Mouse (Mus musculus) stomach, embryonic 15.5 days (tissue): ENCODE results near the gene Rarg. TPM values are rescaled to one million over a fixed set of nuclear protein-coding genes. Genes with fewer than 3 reads are reported as not detected.
A peak's percentile ranks its signal among the peaks of the same experiment; 100 is the strongest.

Source experiments
- ATAC-seq: fragments of 200-750 bp; cut with Nextera tagmentation; 2 replicates; pipeline ENCODE4 v1.8.0; 2017; ENCODE audit warnings: low read depth, moderate number of reproducible peaks, moderate TSS enrichment; ENCODE audit not compliant: insufficient read depth, low FRiP score
- H3K27ac ChIP-seq: fragments of 300-500 bp; sonication (generic); 2 replicates; pipeline ENCODE4 v1.5.1; 2015; ENCODE audit warnings: mild to moderate bottlenecking, inconsistent platforms
- H3K27me3 ChIP-seq: fragments of 300-500 bp; sonication (generic); replicated peaks from 2 replicates; pipeline ENCODE4 v1.6.1; 2015; ENCODE audit warnings: inconsistent platforms
- H3K36me3 ChIP-seq: fragments of 300-500 bp; sonication (generic); 2 replicates; pipeline ENCODE4 v1.6.1; 2015; ENCODE audit warnings: inconsistent platforms
- H3K4me1 ChIP-seq: fragments of 300-500 bp; sonication (generic); 2 replicates; pipeline ENCODE4 v1.6.1; 2015; ENCODE audit warnings: inconsistent platforms
- H3K4me2 ChIP-seq: fragments of 300-500 bp; sonication (generic); 2 replicates; pipeline ENCODE4 v1.6.1; 2015; ENCODE audit warnings: mild to moderate bottlenecking, inconsistent platforms
- H3K4me3 ChIP-seq: fragments of 300-500 bp; sonication (generic); replicated peaks from 2 replicates; pipeline ENCODE4 v1.5.1; 2015; ENCODE audit warnings: inconsistent platforms
- H3K9ac ChIP-seq: fragments of 300-500 bp; sonication (generic); 2 replicates; pipeline ENCODE4 v1.6.1; 2015; ENCODE audit warnings: inconsistent platforms
- H3K9me3 ChIP-seq: fragments of 300-500 bp; sonication (generic); 2 replicates; pipeline ENCODE4 v1.6.1; 2016; ENCODE audit warnings: inconsistent platforms
- WGBS: fragments of 180-500 bp; shearing (Covaris S2); methylation state at CpG from one replicate; pipeline ENCODE4 v1.1.7; 2015; 5-methylcytosine and 5-hydroxymethylcytosine counted together
- polyA plus RNA-seq: library from polyadenylated mRNA; unstranded; fragments of >200 nt; fragmentation: Nextera tagmentation; extraction: Ambion mirVana; gene quantifications from 2 replicates; pipeline ENCODE4 v1.2.1, GENCODE M21; 2015

Gene Rarg
- polyA plus RNA-seq, 1 experiment from 2014 or later = 33.8 TPM

GRCm38 (mm10) chr15:102210816-102211215, 46.5 kb downstream of the Rarg start:
- Histone ChIP-seq H3K4me2 (no peak overlapping the region), H3K36me3 (peaks cover 69% of the 10 kb centered on the region), H3K4me1 (peaks cover 11% of the 10 kb centered on the region), H3K4me3 (no peak overlapping the region), H3K27me3 (no peaks in the 10 kb centered on the region), H3K27ac (no peak overlapping the region), H3K9ac (no peak overlapping the region), H3K9me3 (no peaks in the 10 kb centered on the region)
- WGBS = 90% methylated on average over 4 of the region's 4 CpGs
- ATAC-seq = 0 out of 2 replicates have a peak, but pooled peaks have one; percentile 11

GRCm38 (mm10) chr15:102209114-102209513, 48.2 kb downstream of the Rarg start:
- Histone ChIP-seq H3K4me1 (peaks cover 25% of the 10 kb centered on the region), H3K9ac (no peak overlapping the region), H3K4me3 (no peak overlapping the region), H3K4me2 (no peak overlapping the region), H3K27ac (no peak overlapping the region), H3K36me3 (peaks cover 68% of the 10 kb centered on the region), H3K9me3 (no peaks in the 10 kb centered on the region), H3K27me3 (no peaks in the 10 kb centered on the region)
- no peak for ATAC-seq
- 92% methylated on average over 8 of the region's 8 CpGs for WGBS

- no peak overlapping the region for H3K9ac ChIP-seq
These were observed 49.2 kb downstream of the Rarg start for GRCm38 (mm10) chr15:102208092-102208561.

GRCm38 (mm10) chr15:102207351-102207750, 50.0 kb downstream of the Rarg start:
- H3K9ac ChIP-seq = no peak overlapping the region
- H3K36me3 ChIP-seq = peaks cover 50% of the 10 kb centered on the region
- no peak overlapping the region for H3K4me3 ChIP-seq
- no peak overlapping the region for H3K4me2 ChIP-seq
- no peak for ATAC-seq
- H3K4me1 ChIP-seq = peaks cover 30% of the 10 kb centered on the region
- 0 out of 2 replicates have a peak overlapping the region, but pooled peaks have one; percentile 17 for H3K27ac ChIP-seq
- 76% methylated on average over 3 of the region's 3 CpGs for WGBS
- H3K27me3 ChIP-seq = no peaks in the 10 kb centered on the region
- no peaks in the 10 kb centered on the region for H3K9me3 ChIP-seq

More at GRCm38 (mm10) chr15:102208092-102208561, 49.2 kb downstream of the Rarg start:
- H3K9me3 ChIP-seq = no peaks in the 10 kb centered on the region
- 66% methylated on average over 9 of the region's 9 CpGs for WGBS
- no peaks in the 10 kb centered on the region for H3K27me3 ChIP-seq
- H3K4me3 ChIP-seq = no peak overlapping the region
- peaks cover 25% of the 10 kb centered on the region for H3K4me1 ChIP-seq
- H3K27ac ChIP-seq = no peak overlapping the region
- H3K4me2 ChIP-seq = no peak overlapping the region
- peaks cover 58% of the 10 kb centered on the region for H3K36me3 ChIP-seq
- no peak for ATAC-seq

GRCm38 (mm10) chr15:102205779-102206178, 51.5 kb downstream of the Rarg start:
- Histone ChIP-seq H3K27me3 (no peaks in the 10 kb centered on the region), H3K27ac (peak overlapping the region; percentile 40; the same call in 1 of the 2 replicates), H3K4me3 (peak overlapping the region; percentile 68; the same call in 1 of the 2 replicates), H3K36me3 (peaks cover 44% of the 10 kb centered on the region), H3K9ac (0 out of 2 replicates have a peak overlapping the region, but pooled peaks have one; percentile 4), H3K4me1 (peaks cover 32% of the 10 kb centered on the region), H3K4me2 (peak overlapping the region; percentile 60), H3K9me3 (no peaks in the 10 kb centered on the region)
- ATAC-seq = no peak
- WGBS = 30% methylated on average over 8 of the region's 8 CpGs

- H3K27me3 ChIP-seq = no peaks in the 10 kb centered on the region
- WGBS = 49% methylated on average over 19 of the region's 19 CpGs
- H3K4me2 ChIP-seq = peak within 1 kb of the TSS; percentile 60
- no peak for ATAC-seq
- H3K36me3 ChIP-seq = peaks cover 35% of the 10 kb centered on the region
- H3K4me1 ChIP-seq = peaks cover 32% of the 10 kb centered on the region
- no peaks in the 10 kb centered on the region for H3K9me3 ChIP-seq
- H3K27ac ChIP-seq = peak within 1 kb of the TSS; percentile 98
- H3K4me3 ChIP-seq = peak within 1 kb of the TSS; percentile 68
- H3K9ac ChIP-seq = peak within 1 kb of the TSS; percentile 83
These were observed 52.4 kb downstream of the Rarg start, which contains the start of gene Csad for GRCm38 (mm10) chr15:102204674-102205505. TSS of gene Csad (minus strand) at chr15:102204724.

- Histone ChIP-seq H3K9ac (peak overlapping the region; percentile 83), H3K4me1 (peaks cover 32% of the 10 kb centered on the region), H3K27ac (peak overlapping the region; percentile 98), H3K27me3 (no peaks in the 10 kb centered on the region), H3K4me3 (peak overlapping the region; percentile 68), H3K9me3 (no peaks in the 10 kb centered on the region), H3K36me3 (peaks cover 27% of the 10 kb centered on the region), H3K4me2 (peak overlapping the region; percentile 60)
- peak; percentile 41 for ATAC-seq
- WGBS = under 1% methylated on average over 34 of the region's 72 CpGs
These were observed 53.4 kb downstream of the Rarg start for GRCm38 (mm10) chr15:102203835-102204381.

- peak; percentile 97 for ATAC-seq
- Histone ChIP-seq H3K4me1 (peaks cover 32% of the 10 kb centered on the region), H3K27ac (peak within 1 kb of the TSS; percentile 98), H3K9ac (peak within 1 kb of the TSS; percentile 83), H3K36me3 (peaks cover 20% of the 10 kb centered on the region), H3K27me3 (no peaks in the 10 kb centered on the region), H3K4me3 (peak within 1 kb of the TSS; percentile 68), H3K4me2 (peak within 1 kb of the TSS; percentile 60), H3K9me3 (no peaks in the 10 kb centered on the region)
- under 1% methylated on average over 61 of the region's 68 CpGs for WGBS
These were observed 54.1 kb downstream of the Rarg start, which contains the start of gene Zfp740 for GRCm38 (mm10) chr15:102202971-102203834. TSS of gene Zfp740 (plus strand) at chr15:102203249.

GRCm38 (mm10) chr15:102198841-102199240, 58.5 kb downstream of the Rarg start:
- Histone ChIP-seq H3K27ac (no peak overlapping the region), H3K4me2 (no peak overlapping the region), H3K36me3 (no peaks in the 10 kb centered on the region), H3K4me1 (peaks cover 7% of the 10 kb centered on the region), H3K27me3 (no peaks in the 10 kb centered on the region), H3K9me3 (no peaks in the 10 kb centered on the region), H3K9ac (no peak overlapping the region), H3K4me3 (no peak overlapping the region)
- 65% methylated on average over 4 of the region's 4 CpGs for WGBS
- ATAC-seq = no peak

- H3K4me2 ChIP-seq = no peak overlapping the region
- H3K27me3 ChIP-seq = no peaks in the 10 kb centered on the region
- no peak for ATAC-seq
- no peak overlapping the region for H3K9ac ChIP-seq
- no peak overlapping the region for H3K4me3 ChIP-seq
- WGBS = 59% methylated on average over 4 of the region's 4 CpGs
- no peaks in the 10 kb centered on the region for H3K36me3 ChIP-seq
- no peaks in the 10 kb centered on the region for H3K9me3 ChIP-seq
- H3K4me1 ChIP-seq = peaks cover 9% of the 10 kb centered on the region; the same call in 1 of the 2 replicates
- no peak overlapping the region for H3K27ac ChIP-seq
These were observed 61.9 kb downstream of the Rarg start for GRCm38 (mm10) chr15:102195373-102195772.

GRCm38 (mm10) chr15:102194439-102194838, 62.9 kb downstream of the Rarg start:
- Histone ChIP-seq H3K4me2 (no peak overlapping the region), H3K4me1 (peaks cover 9% of the 10 kb centered on the region; the same call in 1 of the 2 replicates), H3K4me3 (no peak overlapping the region), H3K36me3 (no peaks in the 10 kb centered on the region), H3K27ac (no peak overlapping the region), H3K27me3 (no peaks in the 10 kb centered on the region), H3K9me3 (no peaks in the 10 kb centered on the region), H3K9ac (no peak overlapping the region)
- ATAC-seq = no peak
- WGBS = 77% methylated on average over 4 of the region's 4 CpGs
